In the genomic region with DNA sequence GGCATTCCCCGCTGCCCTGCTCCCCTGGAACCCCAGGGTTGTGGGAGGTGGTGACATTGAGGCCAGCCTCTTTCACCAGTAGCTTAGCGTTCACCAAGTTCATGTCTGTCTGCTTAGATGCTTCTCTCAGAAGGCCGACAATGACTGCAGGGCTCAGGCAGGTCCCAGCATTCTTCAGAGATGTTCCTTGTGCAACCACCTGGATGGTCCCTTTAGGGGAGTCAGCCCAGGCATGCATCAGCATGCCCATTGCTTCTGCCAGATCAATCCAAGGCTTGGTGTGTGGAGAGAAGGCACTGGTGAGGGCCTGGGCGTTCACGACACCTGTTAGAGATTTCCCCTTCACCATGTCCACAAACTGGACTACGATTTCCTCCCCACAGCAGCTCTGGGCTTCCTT, we compare ENCODE assay signal across 8 mouse cellular contexts. TPM values are rescaled to one million over a fixed set of nuclear protein-coding genes. Genes with fewer than 3 reads are reported as not detected.
A peak's percentile ranks its signal among the peaks of the same experiment; 100 is the strongest.
DNase-seq lines count a peak whose midpoint lies in the region.
"Had no signal": no experiment of that assay in that cellular context is flagged by ENCODE, and none has a peak within 500 bp of the region (broad histone marks: within the 10 kb centered on the region; RNA-seq: fewer than 3 reads in every experiment).

No protein-coding gene starts in this region.

- DNase-seq in fat pad, adult 2 months (ENCODE audit: extremely low read depth, low read depth, low spot score): peak; percentile 54
- peak; percentile 57 for DNase-seq in gonadal fat pad, adult 2 months (ENCODE audit: low read depth)
- peak; percentile 80 for DNase-seq in heart, adult 11 months

RNA-seq across cellular contexts. Expression of a gene that starts 11.3 kb away (rescaled TPM):
- 41.7 and 43.7 TPM in 2 replicates for polyA plus RNA-seq in gonadal fat pad, adult 2 months (2012; rRNA removed)

RNA-seq across cellular contexts. Expression of a gene that starts 39.2 kb away (rescaled TPM):
- 8.7 and 9.9 TPM in 2 replicates for polyA plus RNA-seq in gonadal fat pad, adult 2 months (2012; rRNA removed)

RNA-seq across cellular contexts. Expression of a gene that starts 40.5 kb away (rescaled TPM):
- polyA plus RNA-seq in gonadal fat pad, adult 2 months (2012; rRNA removed): 0.26 and 0.37 TPM in 2 replicates
- polyA plus RNA-seq: activated CD4-positive, CD25-positive, alpha-beta regulatory T cell, adult 4 months; C2C12; CD4-positive, CD25-positive, alpha-beta regulatory T cell, adult 4 months; G1E; Patski had no signal
